Mouse (Mus musculus) cerebellum, postnatal 14 days (tissue): ENCODE measurements around the gene Fblim1.

ENCODE experiments used
- DNase-seq, 2 experiments: peaks; one replicate each; pipeline ENCODE4 v3.0.0; 2021; ENCODE audit warnings: mixed read lengths in 2 of 2

Gene Fblim1

DNA sequence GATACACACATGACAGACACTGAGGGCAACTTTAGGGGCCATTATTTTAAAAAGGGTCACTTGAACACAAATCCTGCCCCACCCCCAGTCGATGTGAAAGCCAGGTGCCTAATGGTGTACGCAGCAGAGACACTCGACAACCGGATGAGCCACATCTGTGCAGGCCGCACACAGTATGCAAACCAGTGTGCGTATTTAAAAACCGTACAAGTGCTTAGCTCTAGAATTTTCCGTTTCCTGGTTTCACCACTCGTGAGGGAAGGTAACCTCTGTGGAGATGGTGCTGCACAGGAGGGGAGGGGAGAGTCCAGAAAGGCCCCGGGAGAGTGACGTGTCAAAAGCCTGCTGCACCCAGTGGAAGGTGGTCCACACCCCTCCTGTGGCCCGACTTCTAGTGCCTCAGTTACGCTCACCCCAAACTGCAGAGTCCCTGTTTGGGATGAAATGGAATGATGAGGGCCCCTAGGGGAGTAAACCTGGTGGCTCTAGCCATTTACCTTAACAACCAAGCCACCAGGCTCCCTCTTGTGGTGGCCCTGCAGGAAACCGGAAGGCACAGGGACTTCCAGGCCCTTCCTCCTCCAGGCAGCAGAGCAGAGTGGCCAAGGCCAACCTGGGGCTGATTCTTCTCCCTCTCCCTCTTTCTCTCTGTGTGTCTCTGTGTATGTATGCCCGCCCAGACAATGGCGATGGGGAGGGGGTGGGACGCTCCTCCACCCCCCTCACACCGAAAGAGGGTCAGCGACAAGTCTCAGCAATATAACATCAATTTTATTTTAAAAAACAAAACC is 19.3 kb upstream of the Fblim1 start:
- peak in 1 of 2 experiments; percentile 37 for DNase-seq

DNA sequence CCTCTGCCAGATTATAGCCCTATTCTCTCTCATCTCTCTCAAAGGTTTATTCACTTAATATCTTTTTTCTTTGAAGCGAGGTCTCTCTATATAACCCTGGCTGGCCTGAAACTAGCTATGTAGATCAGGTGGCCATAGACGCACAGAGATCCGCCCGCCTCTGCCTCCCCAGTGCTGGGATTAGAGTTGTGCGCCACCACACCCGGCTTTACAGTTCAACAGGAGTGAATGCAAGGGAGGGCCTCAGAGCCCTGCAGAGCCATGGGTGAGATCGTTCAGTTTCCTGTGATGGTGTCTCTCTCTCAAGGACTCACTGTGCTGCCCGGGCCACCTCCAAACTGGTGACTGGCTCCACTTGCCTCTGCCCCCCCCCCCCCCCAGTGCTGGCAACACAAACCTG is 18.2 kb upstream of the Fblim1 start:
- DNase-seq = no peak

DNA sequence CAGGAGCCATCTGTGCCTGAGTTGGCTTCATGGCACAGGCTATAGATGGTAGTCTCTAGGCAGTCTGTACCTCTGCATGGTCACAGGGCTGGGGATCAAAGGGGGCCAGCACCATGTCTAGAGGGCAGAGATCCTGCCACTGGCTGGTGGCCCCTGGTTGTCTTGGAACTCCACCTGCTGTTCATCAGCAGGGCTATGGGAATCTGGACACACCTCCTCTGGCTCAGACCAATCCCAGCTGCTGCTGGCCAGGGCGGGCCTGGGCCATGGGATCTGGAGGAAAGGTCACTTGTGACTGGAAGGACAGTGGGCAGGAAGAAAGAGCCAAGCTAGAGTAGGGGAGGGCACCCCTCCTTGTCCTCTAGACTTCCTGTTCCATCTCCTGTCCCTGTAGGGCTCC is 17.8 kb upstream of the Fblim1 start, which contains the start of gene Slc25a34:
TSS of gene Slc25a34 (minus strand) at position 156 of the 400 bp plus-strand sequence.
- DNase-seq = no peak

DNA sequence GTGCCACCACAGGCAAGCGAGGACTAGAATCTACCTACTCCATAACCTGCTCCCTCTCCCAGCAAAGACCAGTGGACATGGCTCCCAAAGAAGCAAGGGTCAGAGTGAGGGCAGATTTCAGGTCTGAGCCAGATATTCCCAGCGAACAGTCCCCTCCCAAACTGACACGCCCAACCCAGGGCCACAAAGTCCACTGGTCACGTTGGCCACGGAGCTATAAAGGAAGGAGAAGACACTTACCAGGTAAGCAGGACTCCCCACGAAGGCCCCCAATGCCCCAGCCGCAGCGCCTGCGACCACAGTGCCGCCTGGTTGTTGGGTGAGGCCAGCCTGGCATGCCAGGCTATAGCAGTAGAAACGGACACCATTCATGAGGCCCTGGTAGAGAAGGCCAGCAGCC is 17.1 kb upstream of the Fblim1 start:
- no peak for DNase-seq

DNA sequence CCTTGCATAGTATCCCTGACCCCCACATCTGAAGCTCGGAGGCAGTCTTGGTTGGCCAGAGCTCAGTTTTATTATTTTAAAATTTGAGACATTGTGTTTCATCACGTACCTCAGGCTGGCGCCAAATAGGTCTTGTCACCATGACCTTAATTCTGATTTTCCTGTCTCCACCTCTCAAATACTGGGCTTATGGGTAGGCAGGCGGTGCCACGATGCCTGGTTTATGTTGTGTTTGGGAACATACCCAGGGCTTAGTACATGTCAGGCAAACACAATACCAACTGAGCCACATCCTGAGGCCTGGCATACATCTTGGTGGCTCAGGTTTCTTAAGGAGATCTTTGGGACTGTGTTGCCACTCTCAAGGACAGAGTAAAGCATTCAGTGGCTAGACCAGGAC is 16.7 kb upstream of the Fblim1 start:
- no peak for DNase-seq

DNA sequence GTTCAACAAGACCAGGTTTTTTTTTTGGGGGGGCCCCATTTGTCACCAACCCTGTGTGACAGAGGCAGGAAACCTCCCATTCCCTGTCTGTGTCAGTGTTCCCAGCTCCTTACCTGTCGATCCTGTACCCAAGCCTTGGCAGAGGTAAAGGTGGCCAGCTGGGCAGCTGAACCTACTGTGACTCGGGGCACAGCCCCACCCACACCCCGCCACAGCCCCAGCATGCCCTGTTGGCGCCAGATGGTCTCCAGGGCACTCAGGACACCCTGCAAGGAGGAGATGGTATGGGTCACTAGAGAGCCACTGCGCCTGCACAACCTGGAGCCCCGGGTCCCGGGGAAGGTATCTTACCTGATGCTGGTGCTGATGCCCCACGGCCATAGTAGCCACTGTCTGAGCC is 16.2 kb upstream of the Fblim1 start:
- DNase-seq = no peak

DNA sequence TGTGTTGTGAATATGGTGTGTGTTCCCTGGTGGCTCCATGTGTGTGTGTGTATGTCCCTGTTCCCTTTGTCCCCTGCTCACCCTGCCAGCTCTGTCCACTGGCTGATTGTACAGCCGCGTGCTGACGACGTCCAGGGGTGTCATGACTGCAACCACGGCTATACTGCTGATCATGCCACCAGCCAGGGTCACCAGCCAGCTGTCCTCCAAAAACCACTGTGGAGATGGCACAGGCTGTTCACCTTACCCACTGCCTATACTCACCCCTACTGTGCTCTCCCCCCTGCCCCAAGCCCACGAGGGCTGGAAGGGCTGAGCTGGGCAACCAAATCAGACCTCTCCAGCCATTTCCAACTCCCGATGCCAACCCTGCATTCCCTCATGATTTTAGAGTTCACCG is 15.4 kb upstream of the Fblim1 start:
- no peak for DNase-seq

DNA sequence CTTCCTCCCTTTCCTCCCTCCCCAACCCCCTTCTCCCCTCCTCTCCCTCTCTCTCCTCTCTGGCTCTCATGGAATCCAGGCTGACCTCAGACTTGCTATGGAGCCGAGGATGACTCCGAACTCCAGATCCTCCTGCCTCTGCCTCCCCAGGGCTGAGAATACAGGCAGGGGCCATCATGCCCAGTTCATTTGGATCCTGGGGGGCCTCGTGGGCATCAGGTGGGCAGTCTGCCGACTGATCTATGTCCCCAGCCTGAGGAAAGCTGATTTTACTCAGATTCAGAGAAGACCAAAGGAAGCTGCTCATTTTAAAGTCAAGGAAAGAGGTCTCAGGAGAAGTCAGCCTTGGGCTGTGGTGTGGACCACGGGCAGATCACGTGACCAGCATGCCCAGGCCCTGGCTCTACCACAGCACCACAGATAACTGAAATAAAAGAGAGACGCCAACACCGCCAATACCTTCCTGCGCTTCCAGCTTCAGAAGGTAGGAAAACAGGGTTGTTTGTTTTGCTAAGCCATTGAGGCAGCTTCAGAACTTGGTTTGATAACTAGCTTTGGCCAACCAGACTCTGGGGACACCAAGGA is 13.5 kb upstream of the Fblim1 start:
- DNase-seq = no peak

DNA sequence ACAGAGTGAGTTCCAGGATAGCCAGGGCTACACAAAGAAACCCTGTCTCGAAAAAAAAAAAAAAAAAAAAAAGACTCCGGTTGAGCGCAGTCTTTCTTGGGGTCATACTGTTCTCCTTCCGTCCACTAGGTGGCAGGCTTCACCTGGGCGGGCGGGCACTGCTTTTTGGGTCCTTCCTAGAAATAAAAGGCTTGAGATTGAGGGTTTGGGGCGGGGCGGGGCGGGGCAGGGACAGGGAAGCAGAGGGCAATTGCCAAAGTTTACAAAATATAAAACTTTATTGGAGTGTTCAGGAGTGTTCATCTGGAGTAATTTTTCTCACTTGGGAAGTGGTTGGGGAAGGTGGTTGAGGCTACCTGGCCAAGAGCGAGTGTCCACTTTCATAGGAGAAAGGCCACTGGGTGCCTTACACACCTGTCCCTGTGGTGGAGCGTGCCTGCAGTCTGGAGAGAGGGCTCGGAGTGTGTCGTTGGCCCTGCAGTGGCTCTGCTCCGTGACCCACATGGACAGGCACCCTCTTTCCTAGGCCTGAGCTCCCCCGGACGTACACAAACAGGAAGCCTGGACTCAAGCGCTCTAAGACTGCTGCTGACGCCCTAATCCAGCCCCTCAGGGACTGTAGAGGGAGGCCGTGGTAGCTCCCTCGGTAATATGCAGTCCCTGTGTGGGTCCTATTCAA is 12.8 kb upstream of the Fblim1 start, which contains the start of gene Tmem82:
TSS of gene Tmem82 (minus strand) at position 69 of the 679 bp plus-strand sequence.
- DNase-seq = peak; percentile 79 to 80

DNA sequence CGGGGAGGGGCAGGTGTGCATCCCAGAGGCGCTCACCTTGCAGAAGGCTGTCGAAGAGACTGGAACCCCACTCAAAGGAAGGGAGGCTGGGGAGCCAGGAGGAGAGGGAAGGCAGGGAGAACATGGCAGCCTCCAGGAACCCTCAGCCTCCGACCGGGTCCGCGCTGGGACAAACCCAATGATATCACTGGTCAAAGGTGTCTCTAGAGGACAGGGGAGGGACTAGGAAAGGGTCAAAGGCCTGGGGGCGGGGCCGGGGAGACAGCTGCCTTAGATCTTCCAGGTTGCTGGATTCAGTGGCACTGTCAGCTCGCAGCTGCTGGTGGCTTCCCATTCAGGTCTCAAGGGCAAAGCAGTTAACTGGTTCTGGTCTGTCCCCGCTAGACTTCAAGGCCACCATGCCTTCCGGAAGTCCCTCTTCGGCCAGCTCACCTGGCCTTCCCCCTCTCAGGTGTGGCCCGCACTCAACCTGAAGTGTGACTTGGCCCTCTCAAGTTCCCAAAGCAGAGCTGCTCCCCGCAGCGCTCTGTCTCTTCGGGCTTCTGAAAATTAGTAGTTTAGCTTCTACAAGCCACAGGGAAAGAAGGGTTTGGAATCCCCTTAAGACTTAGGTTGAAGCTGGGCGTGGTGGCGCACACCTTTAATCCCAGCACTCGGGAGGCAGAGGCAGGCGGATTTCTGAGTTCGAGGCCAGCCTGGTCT is 12.1 kb upstream of the Fblim1 start:
- peak in 1 of 2 experiments; percentile 34 for DNase-seq

DNA sequence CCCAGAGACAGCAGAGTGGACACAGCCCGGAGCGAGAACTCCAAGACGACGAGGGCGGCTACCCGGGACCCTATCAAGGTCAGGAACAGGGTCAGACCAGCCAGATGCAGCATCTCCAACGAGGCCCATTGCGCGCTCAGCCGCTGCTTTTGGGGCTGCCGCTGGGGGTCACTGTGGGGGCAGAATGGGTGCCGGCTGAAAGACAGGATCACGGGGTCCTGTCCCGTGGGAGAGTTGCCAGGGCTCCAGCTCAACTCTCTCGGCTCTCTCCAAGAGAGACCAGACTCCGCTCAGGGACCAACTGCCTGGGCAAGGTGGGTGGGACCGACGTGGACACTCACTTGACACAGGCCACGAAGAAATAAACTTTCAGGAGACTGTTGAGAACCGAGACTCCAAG is 11.4 kb upstream of the Fblim1 start:
- peak; percentile 59 to 70 for DNase-seq

DNA sequence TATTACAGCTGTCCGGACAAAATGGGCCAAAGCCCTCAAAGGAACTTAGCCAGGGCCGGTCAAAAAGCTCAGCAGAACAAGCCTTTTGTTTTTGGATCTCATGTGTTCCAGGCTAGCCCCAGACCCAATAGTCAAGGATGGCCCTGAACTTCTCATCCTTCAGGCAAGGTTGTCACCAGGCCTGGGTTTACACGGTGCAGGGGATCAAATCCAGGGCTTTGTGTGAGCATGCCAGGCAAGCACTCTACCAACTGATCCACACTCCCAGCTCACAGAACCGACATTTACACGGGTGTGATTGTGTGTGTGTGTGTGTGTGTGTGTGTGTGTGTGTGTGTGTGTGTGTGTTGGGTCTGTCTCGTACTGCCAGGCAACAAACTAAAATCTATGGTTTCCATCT is 10.9 kb upstream of the Fblim1 start:
- DNase-seq = no peak

DNA sequence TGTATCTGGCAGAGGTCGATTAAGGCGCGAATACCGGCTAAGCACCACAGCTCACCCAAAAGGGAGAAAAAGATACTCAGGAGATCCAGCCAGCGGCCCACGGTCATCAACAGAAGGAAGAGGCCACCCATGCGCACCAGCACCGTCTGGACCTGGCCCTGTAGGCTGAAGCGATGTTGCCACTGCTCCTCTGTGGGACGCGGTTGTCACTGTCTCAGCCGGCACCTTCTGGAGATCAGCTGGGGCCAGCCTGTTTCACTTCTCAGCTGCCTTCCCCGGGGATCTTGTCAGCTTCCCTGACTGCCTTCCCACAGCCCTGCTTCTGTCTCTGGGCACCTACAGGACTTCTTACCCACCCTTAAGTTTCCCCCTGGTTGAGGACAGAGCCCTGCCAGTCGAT is 9.1 kb upstream of the Fblim1 start:
- peak; percentile 57 to 73 for DNase-seq

DNA sequence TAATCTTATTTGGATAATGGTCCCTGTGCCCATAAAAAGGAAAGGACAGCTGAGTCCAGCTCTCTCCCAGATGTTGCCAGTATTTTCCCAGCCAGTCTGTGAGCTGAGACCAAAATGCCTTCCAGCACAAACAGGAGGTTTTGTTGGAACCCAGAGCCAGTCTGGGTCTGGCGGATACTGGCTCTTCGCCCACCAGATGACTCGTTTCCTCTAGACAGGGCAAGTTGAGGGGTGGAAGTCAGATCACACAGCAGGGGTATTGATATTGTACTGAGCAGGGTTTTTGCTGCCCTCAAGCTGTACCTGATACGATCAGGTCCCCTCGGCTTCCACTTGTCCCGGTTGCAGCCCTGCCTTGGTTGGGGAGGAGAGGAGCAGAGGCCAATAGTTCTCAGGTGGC is 3.6 kb upstream of the Fblim1 start:
- DNase-seq = no peak

DNA sequence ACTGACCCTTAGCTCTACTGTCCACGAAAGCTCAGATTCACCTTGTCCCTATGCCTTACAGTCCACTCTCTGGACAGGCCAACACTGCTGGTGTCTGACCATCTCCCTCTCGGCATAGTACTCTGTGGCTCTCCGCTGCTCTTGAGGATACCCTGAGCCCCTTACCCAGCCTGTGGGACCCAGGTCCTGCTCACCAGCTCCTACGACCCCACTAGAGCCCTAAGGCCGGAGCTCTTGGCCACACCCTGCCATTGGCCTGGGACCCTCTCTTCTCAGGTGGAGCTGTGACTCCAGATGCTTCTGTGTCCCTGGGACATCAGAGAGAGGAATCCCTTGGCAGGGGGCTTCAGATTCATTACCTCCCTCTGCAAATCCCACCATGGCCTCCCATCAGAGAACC is 475 bp downstream of the Fblim1 start:
- no peak for DNase-seq

DNA sequence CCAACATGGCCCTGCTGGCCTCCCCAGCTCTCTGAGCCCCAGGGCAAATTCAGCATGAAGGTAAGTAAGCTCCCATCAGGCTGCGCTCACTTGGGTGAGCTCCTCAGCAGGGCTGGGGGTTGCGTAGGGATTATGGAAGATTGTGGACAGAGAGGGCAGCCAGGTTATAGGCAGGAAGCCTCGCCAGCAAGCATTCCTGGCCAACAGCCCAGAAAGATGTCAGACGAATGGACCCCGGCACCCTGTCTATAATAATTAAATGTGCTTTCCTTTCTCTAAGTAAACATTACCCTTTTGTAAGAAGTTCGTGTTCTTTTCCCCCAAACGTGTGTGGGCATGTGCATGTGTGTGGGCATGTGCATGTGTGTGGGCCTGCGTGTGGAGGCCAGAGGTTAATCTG is 1.4 kb downstream of the Fblim1 start:
- no peak for DNase-seq

DNA sequence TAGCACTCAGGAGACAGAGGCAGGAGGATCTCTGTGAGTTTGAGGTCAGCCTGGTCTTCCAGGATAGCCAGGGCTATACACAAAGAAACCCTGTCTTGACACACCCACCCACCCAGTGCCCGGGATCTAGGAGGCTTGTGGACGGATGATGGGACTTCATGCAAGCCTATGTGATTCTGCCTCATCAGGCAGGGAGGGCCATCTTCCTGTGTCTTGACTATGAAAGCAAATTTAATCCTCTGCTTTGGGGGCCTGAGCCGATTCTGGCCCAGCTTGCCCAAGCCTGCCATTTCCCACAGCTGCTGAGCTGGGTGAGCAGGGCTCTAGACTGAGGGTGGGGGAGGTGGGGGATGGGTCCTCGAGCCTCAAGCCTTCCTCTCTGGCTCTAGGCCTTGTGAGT is 2.0 kb downstream of the Fblim1 start:
- DNase-seq = no peak

DNA sequence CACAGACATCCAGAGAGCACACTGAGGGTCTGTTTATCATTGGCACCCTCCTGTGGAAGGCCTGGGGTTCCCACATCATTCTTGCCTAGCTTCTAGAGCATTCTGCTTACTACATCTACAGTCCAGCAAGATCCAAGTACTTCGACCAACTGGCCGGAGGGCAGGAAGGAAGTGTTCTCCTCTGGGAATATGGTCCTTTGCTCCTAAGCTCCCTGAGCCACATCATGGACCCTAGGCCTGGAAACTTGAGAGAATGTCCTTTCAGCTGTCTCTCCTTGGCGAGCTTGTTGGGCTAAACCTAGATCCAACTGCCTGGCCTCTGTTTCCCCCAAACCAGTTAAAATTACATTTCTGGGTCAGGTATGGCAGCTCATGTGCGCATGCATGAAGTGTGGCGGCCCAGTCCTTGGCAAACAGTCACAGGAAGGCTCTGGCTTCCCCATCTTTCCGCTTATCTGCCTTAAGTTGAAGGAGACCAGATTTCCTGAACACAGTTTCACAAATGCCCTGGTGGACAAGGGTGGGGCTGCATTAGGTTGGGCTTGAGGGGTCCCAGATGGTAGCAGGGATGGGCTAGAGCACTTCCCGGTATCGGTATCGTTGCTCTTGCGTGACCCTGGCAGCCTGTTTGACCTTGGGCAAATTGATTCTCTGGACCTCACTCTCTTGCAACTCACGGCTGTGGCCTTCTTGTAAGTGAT is 3.2 kb downstream of the Fblim1 start:
- DNase-seq = no peak

DNA sequence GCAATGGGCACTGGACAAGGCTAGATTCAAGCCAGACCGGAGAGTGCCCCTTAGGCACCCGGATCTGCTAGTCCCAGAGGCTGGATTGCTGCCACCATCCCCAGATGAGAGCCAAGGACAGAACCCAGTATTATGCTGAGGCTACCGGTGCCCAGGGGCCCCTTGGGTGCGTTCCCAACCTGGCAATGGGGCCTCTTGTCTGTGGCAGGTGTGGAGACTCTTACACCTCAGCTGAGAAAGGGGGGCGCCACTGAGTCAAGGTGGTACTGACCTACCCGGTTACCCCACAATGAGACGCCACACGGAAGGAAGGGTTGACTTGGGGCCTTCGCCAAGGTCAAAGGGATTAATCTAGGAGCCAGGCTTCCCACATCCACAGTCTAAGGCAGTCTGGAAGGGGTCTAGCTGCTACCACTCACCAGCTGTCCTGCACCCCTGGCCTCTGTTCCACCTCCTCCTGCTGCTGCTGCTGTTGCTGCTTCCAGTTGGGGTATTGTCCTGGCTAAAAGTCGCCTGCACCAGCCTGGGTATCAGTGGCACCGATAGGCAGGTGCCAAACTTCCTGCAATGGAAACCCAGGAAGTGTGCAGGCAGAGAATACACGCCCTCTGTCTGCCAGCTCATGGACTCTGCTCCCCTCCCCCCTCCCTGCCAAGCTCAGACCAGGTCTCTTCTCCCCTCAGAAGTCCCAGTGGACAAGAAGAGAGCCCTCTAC is 4.6 kb downstream of the Fblim1 start:
- peak in 1 of 2 experiments; percentile 40 for DNase-seq

DNA sequence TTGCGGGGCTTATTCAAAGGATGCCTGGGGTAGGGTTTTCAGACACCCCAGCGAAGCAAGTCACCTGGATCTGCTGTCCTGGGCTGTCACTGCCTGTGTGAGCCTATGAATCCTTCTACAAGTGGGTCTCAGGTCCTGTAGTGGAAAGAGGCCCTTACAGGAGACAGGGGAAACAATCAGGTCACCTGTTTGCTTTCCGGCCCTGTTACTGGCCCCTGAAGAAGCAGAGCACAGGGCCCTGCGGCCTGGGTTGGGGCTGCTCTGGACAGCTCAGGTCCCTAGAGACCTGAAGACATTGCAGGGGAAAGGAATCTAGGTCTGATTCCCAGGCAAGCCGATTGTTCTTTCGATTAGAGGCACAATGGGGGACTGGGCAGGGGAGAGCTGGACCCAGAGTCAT is 5.5 kb downstream of the Fblim1 start:
- DNase-seq = no peak

DNA sequence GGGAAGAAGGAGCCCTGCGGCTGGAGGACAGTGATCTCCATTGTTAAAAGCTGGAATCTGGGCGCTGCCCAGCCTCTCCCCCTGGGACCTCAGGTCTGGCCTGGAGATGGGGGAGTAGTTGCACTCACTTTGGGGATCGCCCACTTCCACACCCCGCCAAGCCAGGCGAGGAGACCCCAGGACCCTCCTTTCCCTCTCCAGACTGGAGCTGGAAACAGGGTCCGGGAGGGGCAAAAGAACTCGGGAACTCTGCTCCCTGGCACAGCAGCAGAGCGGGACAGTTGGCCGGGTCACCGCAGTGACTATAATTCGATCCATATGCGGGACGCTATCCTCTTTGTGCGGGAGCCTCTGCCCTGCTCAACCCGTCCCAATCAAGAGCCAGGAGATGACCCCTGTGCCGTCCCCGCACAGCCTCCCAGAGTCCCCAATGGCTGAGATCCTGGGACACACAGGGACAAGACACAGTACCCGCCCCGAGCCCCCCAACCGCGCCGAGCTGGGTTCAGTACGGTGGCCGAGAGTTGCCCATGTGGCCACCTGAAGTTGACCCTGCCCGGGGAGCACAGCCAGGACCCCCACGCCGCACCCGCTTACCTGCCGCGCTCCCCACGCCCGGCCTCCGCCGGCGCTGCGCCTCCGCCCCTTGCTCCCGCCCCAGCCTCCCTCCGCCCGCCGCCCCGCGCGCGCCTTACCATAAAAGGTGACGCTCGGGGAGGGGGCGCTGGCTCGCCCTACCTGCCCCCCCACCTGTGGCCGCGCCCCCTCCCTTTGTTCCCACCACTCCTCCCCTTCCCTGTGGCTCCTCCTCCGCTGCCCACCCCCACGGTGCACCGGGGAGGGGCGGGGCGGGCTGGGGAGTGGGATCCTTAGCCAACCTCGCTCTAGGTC is 6.4 kb downstream of the Fblim1 start:
- DNase-seq = peak; percentile 29 to 67
